Mouse (Mus musculus): ENCODE measurements around the gene Ppp1r12a. TPM values are rescaled to one million over a fixed set of nuclear protein-coding genes. Genes with fewer than 3 reads are reported as not detected.
A peak's percentile ranks its signal among the peaks of the same experiment; 100 is the strongest.

Ppp1r12a gene
- polyA plus RNA-seq, 1 experiment: 18.5 TPM

DNA sequence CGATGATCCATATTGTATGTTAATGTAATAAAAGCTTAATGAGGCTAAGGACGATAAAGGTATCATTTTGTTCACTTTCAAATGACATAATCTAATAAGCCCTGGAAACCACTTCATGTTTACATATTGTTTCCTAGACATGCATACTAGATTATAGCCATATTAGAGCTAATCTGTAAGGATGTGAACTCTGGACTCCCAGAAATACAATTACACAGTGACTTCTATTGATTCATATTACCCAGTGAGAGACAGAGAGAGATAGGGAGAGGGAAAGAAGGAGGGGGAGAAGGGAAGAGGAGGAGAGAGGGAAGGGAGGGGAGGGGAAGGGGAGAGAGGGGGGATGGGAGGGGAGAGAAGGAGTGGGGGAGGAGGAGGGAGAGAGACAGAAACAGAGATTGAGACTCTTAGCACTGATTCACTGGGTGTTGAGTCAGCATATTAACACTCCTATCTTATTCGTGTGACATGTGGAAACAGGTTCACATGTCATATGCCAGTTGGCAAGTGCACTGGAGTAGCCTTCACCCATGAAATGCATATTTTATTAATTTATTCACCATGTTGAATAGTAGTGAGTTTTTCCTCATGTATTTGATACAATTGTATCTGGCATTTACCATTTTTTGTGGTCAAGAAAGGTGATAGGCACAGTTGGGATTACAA, 36.9 kb upstream of the Ppp1r12a start:
- Histone ChIP-seq H3K4me2 (ENCODE audit: low read depth) (no peak overlapping the region), H3K4me3 (no peak overlapping the region), H3K36me3 (ENCODE audit: control insufficient read depth, insufficient read depth) (no peaks in the 10 kb centered on the region), H3ac (ENCODE audit: control insufficient read depth, insufficient read length) (no peak overlapping the region), H3K79me2 (ENCODE audit: control insufficient read depth, insufficient read depth) (no peaks in the 10 kb centered on the region), H3K27me3 (ENCODE audit: control insufficient read depth, insufficient read depth, insufficient read length) (no peaks in the 10 kb centered on the region)
- no peak for TF ChIP-seq USF1 (IDR thresholded peaks at IDR 0.05; ENCODE audit: low read depth)
- no peak for TF ChIP-seq TCF3 (IDR thresholded peaks at IDR 0.05; ENCODE audit: insufficient read length, low read depth)
- TF ChIP-seq MYOD1 (IDR thresholded peaks at IDR 0.05; ENCODE audit: control insufficient read depth in 1 of 3, insufficient read length in 2 of 3, low read depth in 2 of 3): peak in 2 of 3 experiments; percentile 63 to 69

- no peak overlapping the region for H3K4me3 ChIP-seq
- TF ChIP-seq POLR2A (IDR thresholded peaks at IDR 0.05; ENCODE audit: insufficient read length, low read depth): no peak
- TF ChIP-seq TCF12 (IDR thresholded peaks at IDR 0.05; ENCODE audit: insufficient read depth, poor library complexity, severe bottlenecking): no peak
- TF ChIP-seq POLR2AphosphoS2 (IDR thresholded peaks at IDR 0.05; ENCODE audit: insufficient read length, low read depth): no peak
- no peak for TF ChIP-seq SRF (IDR thresholded peaks at IDR 0.05; ENCODE audit: control insufficient read depth, insufficient read length, low read depth)
- TF ChIP-seq MYOD1 (IDR thresholded peaks at IDR 0.05; ENCODE audit: control insufficient read depth in 1 of 3, insufficient read length in 2 of 3, low read depth in 2 of 3): no peak
- TF ChIP-seq MAX (IDR thresholded peaks at IDR 0.05; ENCODE audit: low read depth): no peak
- TF ChIP-seq TCF3 (IDR thresholded peaks at IDR 0.05; ENCODE audit: insufficient read length, low read depth): no peak
- no peak for TF ChIP-seq E2F4 (IDR thresholded peaks at IDR 0.05; ENCODE audit: insufficient read depth)
- no peak for TF ChIP-seq REST (IDR thresholded peaks at IDR 0.05; ENCODE audit: insufficient read depth, insufficient read length)
- TF ChIP-seq MYOG (IDR thresholded peaks at IDR 0.05; ENCODE audit: control insufficient read depth in 1 of 3, insufficient read depth in 1 of 3, insufficient read length in 2 of 3, low read depth in 2 of 3): no peak
- no peak for TF ChIP-seq CEBPB (IDR thresholded peaks at IDR 0.05; ENCODE audit: insufficient read depth, poor library complexity, severe bottlenecking)
- TF ChIP-seq USF1 (IDR thresholded peaks at IDR 0.05; ENCODE audit: low read depth): no peak
- no peak overlapping the region for H3K4me2 ChIP-seq (ENCODE audit: low read depth)
- no peaks in the 10 kb centered on the region for H3K27me3 ChIP-seq (ENCODE audit: control insufficient read depth, insufficient read depth, insufficient read length)
- no peaks in the 10 kb centered on the region for H3K36me3 ChIP-seq (ENCODE audit: control insufficient read depth, insufficient read depth)
- H3K79me2 ChIP-seq (ENCODE audit: control insufficient read depth, insufficient read depth): no peaks in the 10 kb centered on the region
- no peak overlapping the region for H3ac ChIP-seq (ENCODE audit: control insufficient read depth, insufficient read length)
Measured at GRCm38 (mm10) chr10:108129167-108129566, 32.8 kb upstream of the Ppp1r12a start.

DNA sequence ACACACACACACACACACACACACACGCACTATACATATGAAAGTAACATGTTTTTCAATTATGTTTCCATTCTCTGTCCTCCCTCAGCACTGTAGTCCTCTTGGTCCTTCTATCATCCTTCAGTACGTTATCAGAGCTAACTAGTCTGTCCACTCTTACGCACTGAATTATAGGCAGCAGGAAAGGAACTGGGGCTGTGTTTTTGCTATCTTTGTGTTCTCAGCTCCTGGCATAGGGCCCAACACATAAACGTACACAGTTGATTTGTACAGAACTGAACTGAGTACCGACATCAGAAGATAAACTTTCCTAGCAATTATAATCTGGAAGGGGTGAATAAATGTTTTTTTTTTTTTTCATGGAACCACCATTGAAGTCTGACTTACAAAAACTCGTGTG, 30.1 kb upstream of the Ppp1r12a start:
- H3K4me3 ChIP-seq: no peak overlapping the region
- no peaks in the 10 kb centered on the region for H3K36me3 ChIP-seq (ENCODE audit: control insufficient read depth, insufficient read depth)
- no peak overlapping the region for H3K4me2 ChIP-seq (ENCODE audit: low read depth)
- no peak for TF ChIP-seq REST (IDR thresholded peaks at IDR 0.05; ENCODE audit: insufficient read depth, insufficient read length)
- H3K79me2 ChIP-seq (ENCODE audit: control insufficient read depth, insufficient read depth): no peaks in the 10 kb centered on the region
- no peaks in the 10 kb centered on the region for H3K27me3 ChIP-seq (ENCODE audit: control insufficient read depth, insufficient read depth, insufficient read length)
- no peak overlapping the region for H3ac ChIP-seq (ENCODE audit: control insufficient read depth, insufficient read length)

DNA sequence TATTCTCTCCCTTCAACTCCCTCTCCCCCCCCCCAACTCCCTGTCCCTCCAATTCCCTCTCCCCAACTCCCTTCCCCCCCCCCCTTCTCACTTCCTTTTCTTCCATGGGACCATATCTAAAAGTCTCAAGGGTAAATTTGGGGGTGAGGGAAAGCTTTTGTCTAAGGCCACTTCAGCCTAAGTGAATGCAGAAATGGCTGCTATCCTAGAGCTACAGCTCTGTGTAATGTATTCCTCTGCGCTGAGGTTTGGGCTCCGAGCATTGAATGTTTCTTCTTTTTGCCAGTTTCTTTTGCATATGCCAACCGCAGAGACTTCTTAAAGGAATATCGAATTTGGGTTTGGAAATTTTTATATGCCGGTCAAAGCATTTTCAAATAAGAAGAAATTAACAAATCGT, 28.7 kb upstream of the Ppp1r12a start:
- no peaks in the 10 kb centered on the region for H3K27me3 ChIP-seq (ENCODE audit: control insufficient read depth, insufficient read depth, insufficient read length)
- no peak overlapping the region for H3K4me3 ChIP-seq
- H3K36me3 ChIP-seq (ENCODE audit: control insufficient read depth, insufficient read depth): no peaks in the 10 kb centered on the region
- H3ac ChIP-seq (ENCODE audit: control insufficient read depth, insufficient read length): no peak overlapping the region
- H3K4me2 ChIP-seq (ENCODE audit: low read depth): no peak overlapping the region
- no peaks in the 10 kb centered on the region for H3K79me2 ChIP-seq (ENCODE audit: control insufficient read depth, insufficient read depth)
- TF ChIP-seq TCF12 (IDR thresholded peaks at IDR 0.05; ENCODE audit: insufficient read depth, poor library complexity, severe bottlenecking): no peak
- no peak for TF ChIP-seq REST (IDR thresholded peaks at IDR 0.05; ENCODE audit: insufficient read depth, insufficient read length)

DNA sequence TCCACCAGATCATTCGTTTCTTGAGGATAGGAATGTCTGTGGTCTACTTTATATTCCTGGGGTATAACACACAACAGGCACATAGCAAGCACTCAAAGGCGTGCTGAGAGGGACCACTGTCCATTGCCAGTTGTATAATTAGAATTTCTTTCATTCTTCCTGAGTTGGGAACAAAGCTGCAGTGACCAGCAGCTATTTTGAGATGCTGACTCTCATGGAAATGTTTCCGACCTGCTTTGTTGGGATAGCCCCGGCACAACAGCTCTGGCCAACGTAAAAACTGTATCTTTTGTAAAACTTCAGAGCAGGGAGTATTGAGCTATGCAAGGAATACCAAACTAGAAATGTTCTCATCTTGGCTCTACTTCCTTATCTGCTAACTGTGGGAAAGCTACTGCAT, 28.2 kb upstream of the Ppp1r12a start:
- Histone ChIP-seq H3K27me3 (ENCODE audit: control insufficient read depth, insufficient read depth, insufficient read length) (no peaks in the 10 kb centered on the region), H3K36me3 (ENCODE audit: control insufficient read depth, insufficient read depth) (no peaks in the 10 kb centered on the region), H3K79me2 (ENCODE audit: control insufficient read depth, insufficient read depth) (no peaks in the 10 kb centered on the region), H3K4me3 (no peak overlapping the region), H3ac (ENCODE audit: control insufficient read depth, insufficient read length) (no peak overlapping the region), H3K4me2 (ENCODE audit: low read depth) (no peak overlapping the region)
- TF ChIP-seq USF1 (IDR thresholded peaks at IDR 0.05; ENCODE audit: low read depth) (no peak), POLR2AphosphoS2 (IDR thresholded peaks at IDR 0.05; ENCODE audit: insufficient read length, low read depth) (no peak), E2F4 (IDR thresholded peaks at IDR 0.05; ENCODE audit: insufficient read depth) (no peak)

DNA sequence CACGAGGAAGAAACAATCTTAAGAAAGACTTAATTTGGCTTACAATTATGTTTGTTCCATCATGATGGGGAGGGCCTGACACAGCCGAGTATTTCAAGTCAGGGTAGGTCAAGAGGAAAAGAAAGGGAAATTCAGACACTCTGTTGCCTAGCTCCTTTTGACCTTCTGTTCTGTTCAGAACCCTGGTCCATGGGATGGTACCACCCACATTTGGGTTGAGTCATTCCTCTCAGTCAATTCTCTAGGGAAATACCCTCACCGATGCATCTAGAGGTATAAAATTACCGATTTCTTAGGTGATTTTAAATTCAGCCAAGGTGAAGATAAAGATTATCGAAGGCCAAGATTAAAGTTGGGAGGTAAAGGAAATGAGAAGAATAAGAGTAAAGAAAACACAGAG, 23.6 kb upstream of the Ppp1r12a start:
- Histone ChIP-seq H3K36me3 (ENCODE audit: control insufficient read depth, insufficient read depth) (no peaks in the 10 kb centered on the region), H3K27me3 (ENCODE audit: control insufficient read depth, insufficient read depth, insufficient read length) (no peaks in the 10 kb centered on the region), H3K4me2 (ENCODE audit: low read depth) (no peak overlapping the region), H3K4me3 (no peak overlapping the region), H3K79me2 (ENCODE audit: control insufficient read depth, insufficient read depth) (no peaks in the 10 kb centered on the region), H3ac (ENCODE audit: control insufficient read depth, insufficient read length) (no peak overlapping the region)
- no peak for TF ChIP-seq MAX (IDR thresholded peaks at IDR 0.05; ENCODE audit: low read depth)
- TF ChIP-seq MYOG (IDR thresholded peaks at IDR 0.05; ENCODE audit: control insufficient read depth in 1 of 3, insufficient read depth in 1 of 3, insufficient read length in 2 of 3, low read depth in 2 of 3): no peak
- TF ChIP-seq TCF3 (IDR thresholded peaks at IDR 0.05; ENCODE audit: insufficient read length, low read depth): no peak

All from myocyte (in vitro differentiated cells).